Mouse (Mus musculus) lung, postnatal 0 days (tissue): Measurements from ENCODE around the gene Spata21. TPM values are rescaled to one million over a fixed set of nuclear protein-coding genes. Genes with fewer than 3 reads are reported as not detected.

Experiments
- ATAC-seq: fragments of 200-750 bp; cut with Nextera tagmentation; 2 replicates; pipeline ENCODE4 v1.8.0; 2017; ENCODE audit warnings: moderate library complexity
- DNase-seq: peaks from one replicate; pipeline ENCODE4 v3.0.0-alpha.2; 2016; ENCODE audit warnings: low spot score
- H3K27ac ChIP-seq: fragments of 300-500 bp; sonication (generic); 2 replicates; pipeline ENCODE4 v1.5.1; 2014; ENCODE audit warnings: antibody characterized with exemption, mild to moderate bottlenecking, low read length, mixed read lengths
- H3K27me3 ChIP-seq: fragments of 300-500 bp; sonication (generic); replicated peaks from 2 replicates; pipeline ENCODE4 v1.6.1; 2014; ENCODE audit warnings: low read length, mixed read lengths; ENCODE audit not compliant: insufficient read depth
- H3K36me3 ChIP-seq: fragments of 300-500 bp; sonication (generic); 2 replicates; pipeline ENCODE4 v1.6.1; 2014; ENCODE audit warnings: low read length, mixed read lengths; ENCODE audit not compliant: insufficient read depth
- H3K4me1 ChIP-seq: fragments of 300-500 bp; sonication (generic); 2 replicates; pipeline ENCODE4 v1.6.1; 2014; ENCODE audit warnings: antibody characterized with exemption, low read depth, low read length, mixed read lengths; ENCODE audit not compliant: insufficient read depth
- H3K4me2 ChIP-seq: fragments of 300-500 bp; sonication (generic); replicated peaks from 2 replicates; pipeline ENCODE4 v1.6.1; 2014; ENCODE audit warnings: low read depth, mild to moderate bottlenecking, low read length, moderate library complexity, mixed read lengths
- H3K4me3 ChIP-seq: fragments of 300-500 bp; sonication (generic); 2 replicates; pipeline ENCODE4 v1.5.1; 2014; ENCODE audit warnings: low read depth, low read length
- H3K9ac ChIP-seq: fragments of 300-500 bp; sonication (generic); replicated peaks from 2 replicates; pipeline ENCODE4 v1.6.1; 2014; ENCODE audit warnings: low read depth, mild to moderate bottlenecking
- H3K9me3 ChIP-seq: fragments of 300-500 bp; sonication (generic); 2 replicates; pipeline ENCODE4 v1.6.1; 2016; ENCODE audit warnings: low read length, mixed read lengths
- CTCF ChIP-seq: IDR thresholded peaks from 2 replicates; pipeline ENCODE4 v1.5.1; 2016; ENCODE audit warnings: antibody characterized with exemption, mild to moderate bottlenecking
- EP300 ChIP-seq: IDR thresholded peaks from 2 replicates; pipeline ENCODE4 v1.6.1; 2016; ENCODE audit warnings: antibody characterized with exemption, mild to moderate bottlenecking, control low read depth
- WGBS: fragments of 180-500 bp; shearing (Covaris S2); extraction: QIAGEN DNeasy Blood & Tissue Kit; methylation state at CpG from one replicate; pipeline ENCODE4 v1.1.7; 2014; 5-methylcytosine and 5-hydroxymethylcytosine counted together
- polyA plus RNA-seq: library from polyadenylated mRNA; unstranded; fragments of >200 nt; fragmentation: Nextera tagmentation; extraction: Ambion mirVana; gene quantifications from 2 replicates; pipeline ENCODE4 v1.2.1, GENCODE M21; 2015

Spata21 gene
- polyA plus RNA-seq, 1 experiment from 2014 or later: 0.13 TPM

GRCm38 (mm10) chr4:141115398-141115797 is 27.3 kb downstream of the Spata21 start:
- H3K36me3 ChIP-seq: peaks cover 12% of the 10 kb centered on the region; the same call in 1 of the 2 replicates
- TF ChIP-seq CTCF (no peak), EP300 (no peak)
- 81% methylated on average over 8 of the region's 8 CpGs for WGBS

GRCm38 (mm10) chr4:141118691-141119090 is 30.6 kb downstream of the Spata21 start:
- DNase-seq: no peak
- Histone ChIP-seq H3K27me3 (no peaks in the 10 kb centered on the region), H3K9ac (no peak overlapping the region), H3K4me3 (no peak overlapping the region), H3K27ac (no peak overlapping the region), H3K36me3 (peaks cover 12% of the 10 kb centered on the region; the same call in 1 of the 2 replicates), H3K9me3 (no peaks in the 10 kb centered on the region), H3K4me2 (no peak overlapping the region), H3K4me1 (no peaks in the 10 kb centered on the region)
- TF ChIP-seq EP300 (no peak), CTCF (no peak)
- no peak for ATAC-seq
- 45% methylated on average over 4 of the region's 4 CpGs for WGBS

More at GRCm38 (mm10) chr4:141115398-141115797, 27.3 kb downstream of the Spata21 start:
- Histone ChIP-seq H3K9ac (no peak overlapping the region), H3K4me3 (no peak overlapping the region), H3K27ac (no peak overlapping the region), H3K4me2 (no peak overlapping the region), H3K27me3 (no peaks in the 10 kb centered on the region), H3K9me3 (no peaks in the 10 kb centered on the region), H3K4me1 (no peaks in the 10 kb centered on the region)
- no peak for DNase-seq
- ATAC-seq: no peak

GRCm38 (mm10) chr4:141120700-141121099 is 32.6 kb downstream of the Spata21 start:
- DNase-seq: peak; percentile 68
- 23% methylated on average over 11 of the region's 11 CpGs for WGBS
- ATAC-seq: peak; percentile 53; the same call in 1 of the 2 replicates

GRCm38 (mm10) chr4:141122663-141123062 is 34.5 kb downstream of the Spata21 start:
- ATAC-seq (no peak), DNase-seq (no peak)
- no peak overlapping the region for H3K9ac ChIP-seq
- H3K4me1 ChIP-seq: no peaks in the 10 kb centered on the region
- no peaks in the 10 kb centered on the region for H3K9me3 ChIP-seq
- no peaks in the 10 kb centered on the region for H3K27me3 ChIP-seq
- H3K36me3 ChIP-seq: no peaks in the 10 kb centered on the region
- no peak overlapping the region for H3K4me3 ChIP-seq
- TF ChIP-seq EP300 (no peak), CTCF (no peak)
- WGBS: 65% methylated on average over 7 of the region's 7 CpGs
- no peak overlapping the region for H3K27ac ChIP-seq
- H3K4me2 ChIP-seq: no peak overlapping the region

More at GRCm38 (mm10) chr4:141120700-141121099, 32.6 kb downstream of the Spata21 start:
- H3K27ac ChIP-seq: no peak overlapping the region
- H3K9me3 ChIP-seq: no peaks in the 10 kb centered on the region
- no peak overlapping the region for H3K9ac ChIP-seq
- peaks cover 10% of the 10 kb centered on the region; the same call in 1 of the 2 replicates for H3K36me3 ChIP-seq
- TF ChIP-seq CTCF (peak; percentile 86), EP300 (no peak)
- no peaks in the 10 kb centered on the region for H3K27me3 ChIP-seq
- H3K4me2 ChIP-seq: no peak overlapping the region
- no peaks in the 10 kb centered on the region for H3K4me1 ChIP-seq
- no peak overlapping the region for H3K4me3 ChIP-seq

GRCm38 (mm10) chr4:141123065-141123464 is 34.9 kb downstream of the Spata21 start:
- H3K36me3 ChIP-seq: no peaks in the 10 kb centered on the region
- DNase-seq (peak; percentile 40), ATAC-seq (0 out of 2 replicates have a peak, but pooled peaks have one; percentile 5)
- no peak overlapping the region for H3K27ac ChIP-seq
- H3K27me3 ChIP-seq: no peaks in the 10 kb centered on the region
- H3K4me1 ChIP-seq: no peaks in the 10 kb centered on the region
- no peak overlapping the region for H3K4me2 ChIP-seq
- no peak overlapping the region for H3K9ac ChIP-seq
- no peaks in the 10 kb centered on the region for H3K9me3 ChIP-seq
- WGBS: 9% methylated on average over 1 of the region's 1 CpGs
- H3K4me3 ChIP-seq: no peak overlapping the region
- no peak for TF ChIP-seq EP300
- no peak for TF ChIP-seq CTCF

- H3K36me3 ChIP-seq: no peaks in the 10 kb centered on the region
- peaks cover 35% of the 10 kb centered on the region for H3K4me1 ChIP-seq
- no peak for TF ChIP-seq EP300
- no peak for TF ChIP-seq CTCF
- no peaks in the 10 kb centered on the region for H3K9me3 ChIP-seq
- H3K27me3 ChIP-seq: no peaks in the 10 kb centered on the region
- peak overlapping the region; percentile 28; the same call in 1 of the 2 replicates for H3K27ac ChIP-seq
- ATAC-seq (no peak), DNase-seq (peak; percentile 53)
- 40% methylated on average over 6 of the region's 6 CpGs for WGBS
- H3K9ac ChIP-seq: no peak overlapping the region
- no peak overlapping the region for H3K4me3 ChIP-seq
- no peak overlapping the region for H3K4me2 ChIP-seq
These were observed 41.1 kb downstream of the Spata21 start for GRCm38 (mm10) chr4:141129190-141129710.
